Mouse (Mus musculus): ENCODE measurements around the gene Chrnb1.
A peak's percentile ranks its signal among the peaks of the same experiment; 100 is the strongest.

Chrnb1 gene

DNA sequence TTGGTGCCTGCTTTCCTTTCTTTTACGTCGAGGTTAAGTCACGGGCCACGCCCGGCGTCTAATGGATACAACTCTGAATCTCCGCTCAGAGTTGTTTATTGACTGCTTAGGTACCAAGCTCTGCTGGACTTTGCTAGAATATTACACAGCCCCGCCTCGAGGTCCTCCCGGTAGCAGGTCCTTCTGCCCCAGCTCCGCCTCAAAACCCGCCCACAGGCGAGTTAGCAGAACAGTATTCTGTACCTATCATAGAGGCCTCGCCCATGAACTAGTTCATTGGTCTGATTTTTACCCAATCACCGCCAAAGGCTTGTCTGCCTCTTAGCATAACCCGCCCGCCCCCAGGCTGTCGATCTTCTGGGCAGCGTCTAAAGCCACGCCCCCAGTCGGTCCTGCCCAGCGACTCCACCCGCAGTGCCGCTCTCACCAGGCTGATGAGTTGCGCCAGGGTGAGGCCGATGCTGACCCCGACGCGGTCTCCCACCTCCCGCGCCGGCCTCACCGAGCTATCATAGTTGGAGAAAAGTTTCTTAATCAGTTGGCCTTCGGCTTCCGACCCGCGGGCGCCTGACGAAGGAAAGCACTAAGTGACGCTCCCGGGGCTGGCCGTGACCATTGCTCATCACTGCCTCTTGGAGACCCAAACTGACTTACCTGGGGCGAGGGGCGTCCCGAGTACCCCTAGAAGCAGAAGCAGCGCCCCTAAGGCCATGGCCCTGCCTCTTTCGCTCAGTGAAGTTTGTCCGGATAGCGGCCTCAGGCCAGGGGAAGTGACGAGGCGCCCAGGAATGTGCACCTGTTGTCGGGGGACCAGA, at the start of gene Chrnb1:
TSS of gene Chrnb1 (minus strand) at position 776 of the 815 bp plus-strand sequence.
- DNase-seq (ENCODE audit: low read depth, low spot score): peak; percentile 94

DNA sequence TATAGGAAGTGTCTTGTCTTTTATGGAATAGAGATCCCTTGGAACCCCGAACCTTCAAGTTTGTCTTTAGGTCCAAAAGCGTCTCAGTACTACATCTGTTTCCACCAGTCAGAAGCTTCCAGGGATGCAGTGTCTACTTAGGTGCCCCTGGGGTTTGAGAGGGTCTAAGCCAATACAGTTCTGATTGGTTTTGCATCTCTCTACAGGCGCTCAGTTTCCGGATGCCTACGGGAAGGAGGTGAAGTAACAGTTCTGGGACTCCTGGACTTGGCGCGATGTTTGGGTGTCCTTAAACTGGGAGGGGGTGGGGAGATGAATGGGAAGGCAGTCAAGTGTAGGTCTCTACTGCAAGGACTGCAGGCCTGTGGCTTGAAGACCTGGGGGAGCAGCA, 43.0 kb upstream of the Chrnb1 start:
- DNase-seq (ENCODE audit: low read depth, low spot score): no peak

DNA sequence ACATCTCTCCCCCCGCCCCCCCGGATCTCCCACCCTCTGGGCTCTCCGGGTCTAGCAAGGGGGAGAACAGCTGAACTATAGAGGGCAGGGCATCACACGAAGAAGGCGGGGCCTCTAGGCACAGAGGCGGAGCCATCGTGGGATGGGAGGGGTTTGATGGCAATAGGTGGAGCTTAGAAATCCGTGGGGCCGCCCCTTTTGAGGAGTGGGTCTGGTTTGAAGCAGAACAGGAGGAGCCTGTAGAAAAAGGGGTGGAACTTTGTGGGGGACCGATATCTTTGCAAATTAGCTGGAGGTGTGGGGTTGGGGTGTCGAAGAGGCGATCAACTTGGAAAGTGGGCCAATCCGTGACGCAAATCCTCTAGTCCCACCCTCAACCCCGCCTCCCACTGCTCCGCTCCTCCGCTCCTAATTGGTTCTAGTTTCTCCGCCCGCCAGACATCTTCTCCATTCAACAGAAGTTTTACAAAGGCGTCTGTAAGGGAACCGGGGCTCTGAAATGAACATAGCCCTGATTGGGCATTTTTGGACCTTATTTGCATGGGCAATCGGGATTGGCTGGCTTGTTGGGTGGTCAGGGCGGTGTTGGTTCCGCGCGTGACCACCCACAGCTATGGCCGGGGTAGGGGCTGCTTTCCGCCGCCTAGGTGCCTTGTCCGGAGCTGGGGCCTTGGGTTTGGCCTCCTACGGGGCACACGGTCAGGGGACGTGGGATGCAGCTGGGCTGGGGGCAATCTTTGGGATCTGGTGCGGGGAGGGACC, 42.4 kb upstream of the Chrnb1 start, which contains the start of gene Tmem256:
TSS of gene Tmem256 (plus strand) at position 563 of the 762 bp plus-strand sequence.
- DNase-seq (ENCODE audit: low read depth, low spot score): peak; percentile 99

DNA sequence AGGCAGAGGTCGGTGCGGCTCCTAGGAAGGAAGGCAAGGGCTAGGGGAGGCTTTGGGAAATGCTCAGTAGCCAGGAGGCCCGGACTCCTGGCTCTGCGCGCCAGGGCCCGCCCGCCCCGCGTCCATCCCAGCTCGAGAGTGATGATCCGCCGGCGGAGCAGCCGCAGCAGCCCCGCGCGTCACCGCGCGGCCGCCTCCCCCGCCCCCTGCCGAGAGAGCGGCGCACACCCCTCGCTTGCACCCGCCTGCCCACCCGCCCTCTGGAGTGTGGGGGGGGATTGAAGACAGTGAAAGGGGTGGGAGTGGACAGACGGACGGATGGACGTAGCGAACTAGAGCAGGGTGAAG, 41.8 kb upstream of the Chrnb1 start, which contains the start of gene Nlgn2:
TSS of gene Nlgn2 (minus strand) at position 181 of the 348 bp plus-strand sequence.
- no peak for DNase-seq (ENCODE audit: low read depth, low spot score)

DNA sequence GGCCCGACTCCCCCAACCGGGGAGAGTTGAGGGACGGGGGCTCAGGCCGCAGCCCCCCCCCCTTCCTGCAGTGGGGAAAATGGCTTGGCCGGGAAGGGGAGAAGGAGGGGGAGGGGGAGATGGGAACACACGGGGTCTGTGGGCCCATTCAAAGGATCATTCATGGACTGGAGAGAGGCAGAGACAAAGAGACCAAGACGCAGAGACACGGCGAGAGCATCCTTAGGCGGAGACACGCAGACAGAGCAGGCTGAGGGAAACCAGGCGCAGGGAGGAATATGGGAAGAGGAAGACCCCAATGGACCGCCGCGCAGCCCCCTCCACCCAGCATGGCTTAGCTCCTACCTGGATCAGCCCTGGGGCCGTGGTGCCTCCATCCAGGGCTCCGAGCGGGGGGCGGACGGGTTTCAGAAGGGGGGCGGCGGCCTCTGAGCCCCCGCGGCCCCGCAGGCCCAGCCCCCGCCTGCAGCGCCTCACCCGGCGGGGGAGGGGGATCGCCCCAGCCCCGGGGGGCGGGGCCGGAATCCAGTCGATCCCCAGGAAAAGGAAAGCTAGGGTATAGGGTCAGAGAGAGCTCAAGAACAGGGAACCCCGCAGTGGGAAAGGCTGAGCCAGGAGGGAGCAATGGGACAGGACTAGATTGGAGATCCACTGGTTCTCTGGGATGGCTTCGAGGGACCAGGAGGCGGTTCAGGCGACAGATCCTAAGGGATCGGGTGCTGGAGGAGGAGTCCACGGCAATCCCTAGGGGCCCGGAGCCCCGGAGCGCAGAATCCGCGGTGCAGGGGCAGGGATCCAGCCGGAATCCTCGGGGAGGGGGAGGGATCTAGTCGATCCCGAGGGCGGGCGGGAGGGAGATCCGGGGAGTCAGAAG, 41.2 kb upstream of the Chrnb1 start:
- no peak for DNase-seq (ENCODE audit: low read depth, low spot score)

DNA sequence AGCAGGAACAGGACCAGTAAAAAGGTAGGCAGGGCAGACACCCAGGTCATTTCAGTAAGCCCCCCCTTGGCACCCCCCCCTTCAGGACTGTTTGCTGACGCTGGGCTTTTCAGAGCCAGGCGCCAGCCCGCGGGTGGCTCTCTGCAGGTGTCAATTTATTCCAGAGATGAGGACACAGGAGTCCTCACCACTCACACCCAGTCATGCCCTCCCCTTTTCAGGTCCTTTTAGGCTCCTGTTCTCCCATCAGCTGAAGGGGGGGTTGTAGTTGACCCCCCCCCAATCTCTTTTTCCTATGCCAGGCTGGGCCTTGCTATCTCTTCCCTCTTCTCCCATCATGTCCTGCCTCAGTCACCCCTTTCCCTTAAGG, 40.2 kb upstream of the Chrnb1 start:
- no peak for DNase-seq (ENCODE audit: low read depth, low spot score)

DNA sequence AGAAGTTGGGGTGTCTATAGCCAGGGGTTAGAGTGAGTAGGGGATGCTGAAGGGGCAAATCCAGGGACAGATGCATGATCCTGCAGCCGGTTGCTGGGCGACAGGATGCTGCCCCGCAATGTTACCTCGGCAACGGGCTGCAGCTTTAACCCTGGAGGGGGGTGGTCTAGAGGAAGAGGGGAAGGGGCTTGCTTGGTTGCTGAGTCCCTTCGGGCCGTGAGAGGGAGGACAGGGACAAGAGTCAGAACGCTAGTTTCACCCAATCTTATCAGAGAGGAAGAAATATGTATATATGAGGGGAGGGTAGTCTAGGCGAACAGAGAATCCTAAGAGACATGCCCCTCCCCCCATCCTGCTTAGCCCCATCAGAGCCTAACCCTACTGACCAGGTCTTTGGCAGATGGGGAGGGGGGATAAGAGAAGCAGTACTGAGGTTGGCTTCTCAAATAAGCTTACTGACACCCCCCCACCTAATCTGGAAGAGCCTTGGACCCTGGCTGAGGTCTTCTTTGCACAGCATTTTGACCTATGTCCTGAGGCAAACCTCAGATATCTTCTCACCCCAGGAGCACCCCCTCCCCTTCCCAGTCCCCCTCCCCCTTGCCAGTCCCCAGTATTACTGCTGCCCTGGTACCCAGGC, 39.7 kb upstream of the Chrnb1 start:
- DNase-seq (ENCODE audit: low read depth, low spot score): no peak

DNA sequence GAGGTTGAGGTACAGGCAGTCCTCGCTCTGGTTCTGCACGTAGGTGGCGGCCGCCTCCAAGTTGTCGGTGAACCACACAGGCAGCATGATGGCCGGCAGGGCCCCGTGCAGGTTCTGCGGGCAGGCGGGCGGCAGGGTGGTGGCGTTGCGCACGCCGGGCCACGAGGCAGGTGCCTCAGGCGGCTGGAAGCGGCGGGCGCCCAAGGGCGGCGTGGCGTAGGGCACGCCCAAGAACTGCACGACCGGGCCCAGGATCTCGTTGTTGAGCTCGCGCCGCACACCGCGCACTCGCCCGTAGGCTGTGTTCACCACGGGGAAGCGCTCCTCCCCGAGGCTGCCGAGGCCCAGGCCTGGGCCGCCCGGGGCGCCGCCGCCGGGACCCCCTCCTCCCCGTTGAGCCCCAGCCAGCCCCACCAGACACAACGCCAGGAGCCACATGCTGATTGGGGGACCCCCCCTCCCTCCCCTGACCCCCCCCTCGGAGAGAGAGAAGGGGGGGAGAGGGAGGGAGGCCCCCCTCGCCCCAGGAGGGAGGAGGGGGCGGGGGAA, 38.3 kb upstream of the Chrnb1 start:
- DNase-seq (ENCODE audit: low read depth, low spot score): no peak

DNA sequence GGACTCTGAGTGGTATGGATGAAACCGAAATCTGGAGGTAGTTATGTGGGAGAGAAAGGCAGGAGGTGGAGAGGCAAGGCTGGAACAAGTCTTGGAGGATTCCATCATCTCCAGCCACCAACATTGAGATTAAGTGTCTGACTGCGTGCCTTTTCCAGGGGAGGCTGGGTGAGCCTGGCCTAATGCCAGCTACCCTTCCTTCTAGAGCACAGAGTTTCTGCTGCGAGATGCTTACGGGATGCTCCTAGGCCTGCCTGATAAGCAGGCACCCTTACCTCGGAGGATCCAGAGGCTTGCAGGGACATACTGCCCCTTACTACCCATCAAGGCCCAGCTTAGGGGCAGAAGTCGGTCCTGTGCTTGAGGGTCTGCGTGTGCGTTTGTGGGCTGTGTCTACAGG, 37.8 kb upstream of the Chrnb1 start:
- DNase-seq (ENCODE audit: low read depth, low spot score): no peak

DNA sequence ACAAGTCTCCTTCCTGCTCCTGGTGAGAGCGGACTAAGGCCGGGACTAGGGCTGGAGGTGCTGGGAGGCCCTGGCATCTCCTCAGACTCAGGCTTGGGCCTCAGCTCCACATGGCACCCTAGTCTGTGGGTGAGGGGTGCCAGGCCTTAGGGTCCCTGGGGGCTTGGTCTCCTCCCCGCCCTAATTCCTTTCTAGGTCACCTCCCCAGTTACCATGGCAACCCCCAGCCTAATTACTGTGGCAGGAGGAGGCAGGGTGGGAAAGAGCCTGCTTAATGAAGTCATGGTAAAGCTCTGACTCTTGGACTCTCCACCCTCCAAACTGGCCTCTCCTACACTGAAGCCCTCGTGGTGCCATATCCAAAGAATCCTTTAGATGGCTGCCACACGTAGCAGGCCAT, 33.1 kb upstream of the Chrnb1 start:
- DNase-seq (ENCODE audit: low read depth, low spot score): no peak

DNA sequence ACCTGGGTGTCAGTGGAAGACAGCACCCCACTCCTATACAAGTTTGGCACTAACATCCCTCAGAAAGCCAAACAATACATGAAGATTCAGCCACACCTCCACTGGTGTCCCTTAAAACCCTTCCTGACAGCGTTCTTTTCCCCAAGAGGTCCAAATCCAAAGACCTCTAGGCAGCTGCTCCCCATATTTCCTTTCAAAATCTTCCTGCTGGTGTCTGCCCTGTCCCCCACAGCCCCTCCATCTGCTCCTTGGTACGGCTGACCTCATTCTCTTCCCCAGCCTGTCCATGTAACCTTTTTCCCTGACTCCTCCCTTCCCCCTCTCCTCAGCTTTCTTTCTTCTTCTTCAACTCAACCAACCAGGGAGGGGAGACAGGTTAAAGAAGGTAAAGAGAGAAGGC, 27.7 kb upstream of the Chrnb1 start:
- DNase-seq (ENCODE audit: low read depth, low spot score): no peak

DNA sequence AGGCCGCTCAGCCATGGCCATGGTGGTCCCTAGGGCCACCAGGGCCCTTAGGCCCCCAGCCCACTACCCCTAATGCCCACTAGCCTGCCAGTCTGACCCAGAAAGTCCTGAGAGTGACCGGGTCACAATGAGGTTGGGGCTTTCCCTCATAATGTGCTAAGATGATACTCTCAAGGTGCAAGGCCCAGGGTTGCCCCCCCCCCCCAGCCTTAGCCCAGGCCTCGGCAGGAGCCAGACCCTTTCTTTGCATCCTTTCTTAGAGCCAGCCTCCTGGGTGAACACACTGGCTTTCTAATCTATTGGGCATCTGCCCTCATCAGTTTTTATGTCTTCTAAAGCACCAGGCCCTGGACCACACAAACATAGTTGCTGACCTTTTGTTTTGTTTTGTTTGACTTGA, 26.3 kb upstream of the Chrnb1 start, which contains the start of gene Spem1:
TSS of gene Spem1 (minus strand) at position 101 of the 400 bp plus-strand sequence.
- DNase-seq (ENCODE audit: low read depth, low spot score): no peak

DNA sequence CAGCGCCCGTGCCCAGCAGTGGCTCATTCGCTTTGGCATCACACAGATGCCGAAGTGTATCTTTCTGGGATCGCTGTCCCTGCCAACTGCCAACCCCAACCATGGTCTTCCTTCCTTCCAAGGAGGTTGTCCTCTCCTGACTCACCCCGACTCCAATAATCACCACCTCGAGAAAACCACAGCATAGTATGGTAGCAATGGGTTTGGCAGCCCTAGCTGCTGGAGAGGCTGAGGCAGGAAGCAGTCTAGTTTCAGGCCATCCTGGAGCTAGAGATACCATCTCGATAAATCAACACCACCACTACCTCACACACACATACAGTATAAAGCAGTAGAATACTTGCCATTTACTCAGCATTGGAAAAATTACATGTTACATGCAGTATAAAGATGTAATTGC, 23.1 kb upstream of the Chrnb1 start:
- no peak for DNase-seq (ENCODE audit: low read depth, low spot score)

DNA sequence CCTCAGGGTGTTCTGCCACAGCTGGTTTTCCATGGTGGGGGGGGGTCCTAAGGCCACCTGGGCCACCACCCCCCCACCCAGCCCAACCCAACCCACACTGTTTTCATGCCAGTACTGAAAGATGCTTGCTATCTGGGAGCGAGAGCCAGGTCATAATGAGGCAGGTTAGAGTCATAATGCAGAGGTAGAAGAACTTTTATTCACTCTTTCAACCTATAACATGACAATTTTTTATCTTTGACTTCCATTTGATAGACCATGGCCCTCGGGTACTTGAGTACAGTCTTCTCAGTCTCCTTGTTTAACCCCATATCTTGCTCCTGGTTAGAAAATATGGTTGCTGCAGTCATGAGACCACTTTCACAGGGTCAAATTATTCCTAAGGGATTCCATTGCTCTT, 22.6 kb upstream of the Chrnb1 start, which contains the start of gene Spem2:
TSS of gene Spem2 (minus strand) at position 101 of the 400 bp plus-strand sequence.
- DNase-seq (ENCODE audit: low read depth, low spot score): no peak

DNA sequence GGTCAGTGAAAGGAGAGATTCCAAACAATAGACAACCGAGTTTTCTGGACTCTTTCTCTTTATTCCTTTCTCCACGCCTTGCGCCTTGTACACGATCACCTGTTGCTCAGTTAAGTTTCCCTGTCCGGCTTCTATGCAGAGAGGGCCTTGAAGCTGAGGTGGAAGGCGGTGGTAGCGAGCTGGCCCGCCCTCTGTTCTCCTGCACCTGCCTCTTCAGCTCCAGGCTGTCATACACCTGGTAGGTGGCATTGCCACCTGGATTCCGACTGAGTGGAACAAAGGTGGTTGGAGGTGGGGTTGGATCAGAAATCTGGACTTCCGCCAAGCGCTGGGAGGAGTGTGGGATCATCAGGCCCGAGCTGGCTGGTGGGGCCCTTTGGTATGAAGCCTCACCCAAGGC, 20.8 kb upstream of the Chrnb1 start:
- DNase-seq (ENCODE audit: low read depth, low spot score): no peak

DNA sequence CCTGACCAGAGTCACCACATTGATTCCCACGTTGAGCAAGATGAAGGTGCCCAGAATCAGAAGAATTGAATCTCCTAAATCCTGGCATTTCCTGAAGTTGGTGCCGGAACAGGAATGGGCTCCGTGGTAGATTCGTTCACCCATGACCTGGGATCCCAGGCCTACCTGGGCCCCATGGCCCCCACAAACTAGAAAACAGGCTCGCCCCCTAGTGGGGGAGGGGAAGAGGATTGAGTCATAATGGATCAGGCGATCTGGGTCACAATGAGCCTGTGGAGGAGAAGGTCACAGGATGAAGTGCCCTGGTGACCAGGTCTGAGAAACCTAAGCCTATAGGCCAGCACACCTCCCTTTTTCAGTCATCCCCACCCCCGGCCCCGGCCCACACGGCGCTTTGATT, 19.4 kb upstream of the Chrnb1 start, which contains the start of gene Gm39566:
TSS of gene Gm39566 (minus strand) at position 144 of the 400 bp plus-strand sequence.
- DNase-seq (ENCODE audit: low read depth, low spot score): no peak

DNA sequence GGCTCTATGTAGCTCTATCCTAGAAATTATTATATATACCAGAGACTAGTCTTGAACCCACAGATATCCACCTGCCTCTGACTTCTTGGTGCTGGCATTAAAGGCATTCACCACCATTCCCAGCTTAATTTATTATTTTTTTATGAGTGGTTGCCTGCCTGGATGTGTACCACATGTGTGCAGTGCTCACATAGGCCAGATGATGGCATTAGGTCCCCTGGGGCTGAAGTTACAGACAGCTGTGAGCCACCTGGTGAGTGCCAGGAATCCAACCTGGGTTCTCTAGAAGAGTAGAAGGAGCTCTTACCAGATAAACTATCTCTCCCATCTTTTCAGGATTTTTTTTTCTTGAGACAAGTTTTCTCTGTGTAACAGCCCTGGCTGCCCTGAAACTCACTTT, 14.5 kb upstream of the Chrnb1 start:
- DNase-seq (ENCODE audit: low read depth, low spot score): no peak

DNA sequence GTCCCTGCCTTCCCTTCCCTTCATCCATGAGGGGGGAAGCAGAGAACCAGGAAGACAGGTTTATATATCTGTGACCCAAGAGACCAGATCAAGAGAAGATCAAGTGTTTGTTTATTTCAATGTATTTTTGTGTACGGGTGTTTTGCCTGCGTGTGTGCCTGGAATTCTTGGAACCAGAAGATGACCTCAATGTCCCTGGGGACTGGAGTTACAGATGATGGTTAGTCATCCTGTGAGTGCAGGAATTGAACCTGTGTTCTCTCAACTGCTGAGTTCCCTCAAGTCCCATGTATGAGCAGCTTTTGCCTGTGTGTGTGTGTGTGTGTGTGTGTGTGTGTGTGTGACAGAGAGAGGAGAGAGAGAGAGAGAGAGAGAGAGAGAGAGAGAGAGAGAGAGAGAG, 11.9 kb upstream of the Chrnb1 start:
- DNase-seq (ENCODE audit: low read depth, low spot score): no peak

DNA sequence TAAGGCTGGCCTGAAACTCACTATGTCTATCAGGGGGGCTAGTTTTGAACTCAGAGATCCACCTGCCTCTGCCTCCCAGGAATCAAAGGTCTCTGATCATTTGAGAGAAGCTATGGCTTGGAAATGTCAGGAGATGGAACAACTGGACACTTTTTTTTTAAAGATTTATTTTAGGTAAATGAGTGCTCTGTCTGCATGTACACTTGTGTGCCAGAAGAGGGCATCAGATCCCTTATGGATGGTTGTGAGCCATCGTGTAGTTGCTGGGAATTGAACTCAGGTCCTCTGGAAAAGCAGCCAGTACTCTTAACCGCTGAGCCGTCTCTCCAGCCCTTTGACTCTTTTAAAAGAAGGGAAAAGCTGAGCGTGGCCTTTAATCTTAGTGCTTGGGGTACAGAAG, 10.6 kb upstream of the Chrnb1 start:
- DNase-seq (ENCODE audit: low read depth, low spot score): no peak

DNA sequence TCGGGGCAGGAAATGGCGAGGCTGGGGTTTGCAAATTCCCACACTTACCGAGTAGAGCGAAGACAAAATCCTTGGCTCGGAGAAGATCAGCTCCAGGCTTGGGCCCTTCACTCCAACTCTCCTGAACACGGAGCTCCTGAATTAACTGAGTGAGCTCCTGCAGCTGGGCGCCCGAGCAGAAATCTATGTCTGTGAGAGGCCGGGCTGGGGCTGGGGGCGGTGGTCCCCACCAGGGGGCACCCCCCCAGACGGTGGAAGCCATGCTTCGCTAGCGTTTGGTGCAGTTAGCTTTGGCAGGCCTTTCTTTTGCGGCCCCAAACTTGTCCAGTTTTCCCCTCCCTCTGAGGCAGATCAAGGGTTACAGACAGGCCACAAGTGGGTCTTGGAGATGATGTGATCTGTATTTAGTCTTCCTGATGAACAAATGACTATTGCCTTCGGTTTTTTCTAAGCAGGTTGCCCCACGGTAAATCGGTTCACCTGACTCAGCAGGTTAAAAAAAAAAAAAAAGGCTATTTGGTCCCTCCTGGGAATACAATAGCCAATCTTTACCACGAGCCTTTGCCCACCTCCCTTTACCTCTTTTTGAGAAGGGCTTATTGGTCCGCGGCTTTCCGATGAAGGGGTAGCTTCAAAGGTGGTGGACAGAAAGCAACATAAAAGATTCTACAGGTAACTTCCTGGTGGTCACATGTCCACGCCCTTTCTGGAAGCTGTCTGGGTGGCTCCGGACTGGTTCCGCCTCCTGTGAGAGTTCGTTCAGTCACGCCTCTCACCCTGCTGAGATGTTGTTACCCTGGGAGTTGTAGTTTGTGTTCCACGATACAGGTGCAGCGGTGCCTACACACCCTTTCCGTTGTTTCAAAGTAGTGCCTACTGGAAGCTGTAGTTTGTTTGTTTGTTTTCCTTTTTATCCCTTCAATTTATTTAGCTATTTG, 9.5 kb upstream of the Chrnb1 start, which contains the start of gene Tmem102:
TSS of gene Tmem102 (minus strand) at position 653 of the 938 bp plus-strand sequence.
- no peak for DNase-seq (ENCODE audit: low read depth, low spot score)

Data from telencephalon, adult 2 months (tissue).